Mouse (Mus musculus): ENCODE measurements around the gene Gm20518.

DNA sequence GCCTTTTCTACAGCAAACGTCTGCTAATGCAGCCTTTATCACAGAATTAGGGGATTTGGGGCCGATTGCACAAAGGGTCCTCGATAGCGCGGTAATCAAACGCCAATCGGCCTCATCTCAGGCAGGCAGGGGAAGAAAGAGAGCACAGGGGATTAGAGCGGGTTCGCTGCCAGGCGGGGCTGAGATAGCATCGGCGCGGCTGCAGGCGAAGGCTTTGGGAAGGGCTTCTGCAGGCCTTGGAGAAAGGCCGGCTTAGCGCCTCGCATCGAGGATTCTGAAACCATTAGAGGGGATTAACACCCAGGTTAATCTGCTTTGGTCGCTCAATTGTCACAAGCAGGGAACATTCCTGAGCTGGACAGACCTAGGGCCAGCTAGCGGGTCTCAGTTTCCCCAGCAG, 29.1 kb upstream of the Gm20518 start:
- TF ChIP-seq CTCF (IDR thresholded peaks at IDR 0.05; ENCODE audit: borderline replicate concordance, extremely low read depth, insufficient read depth, insufficient read length) = no peak
- no peak for TF ChIP-seq POLR2A (IDR thresholded peaks at IDR 0.05; ENCODE audit: borderline replicate concordance, extremely low read depth, insufficient read depth, insufficient read length, poor library complexity, severe bottlenecking)
